Mouse (Mus musculus): ENCODE results near the gene Swsap1.
A peak's percentile ranks its signal among the peaks of the same experiment; 100 is the strongest.

Gene Swsap1

DNA sequence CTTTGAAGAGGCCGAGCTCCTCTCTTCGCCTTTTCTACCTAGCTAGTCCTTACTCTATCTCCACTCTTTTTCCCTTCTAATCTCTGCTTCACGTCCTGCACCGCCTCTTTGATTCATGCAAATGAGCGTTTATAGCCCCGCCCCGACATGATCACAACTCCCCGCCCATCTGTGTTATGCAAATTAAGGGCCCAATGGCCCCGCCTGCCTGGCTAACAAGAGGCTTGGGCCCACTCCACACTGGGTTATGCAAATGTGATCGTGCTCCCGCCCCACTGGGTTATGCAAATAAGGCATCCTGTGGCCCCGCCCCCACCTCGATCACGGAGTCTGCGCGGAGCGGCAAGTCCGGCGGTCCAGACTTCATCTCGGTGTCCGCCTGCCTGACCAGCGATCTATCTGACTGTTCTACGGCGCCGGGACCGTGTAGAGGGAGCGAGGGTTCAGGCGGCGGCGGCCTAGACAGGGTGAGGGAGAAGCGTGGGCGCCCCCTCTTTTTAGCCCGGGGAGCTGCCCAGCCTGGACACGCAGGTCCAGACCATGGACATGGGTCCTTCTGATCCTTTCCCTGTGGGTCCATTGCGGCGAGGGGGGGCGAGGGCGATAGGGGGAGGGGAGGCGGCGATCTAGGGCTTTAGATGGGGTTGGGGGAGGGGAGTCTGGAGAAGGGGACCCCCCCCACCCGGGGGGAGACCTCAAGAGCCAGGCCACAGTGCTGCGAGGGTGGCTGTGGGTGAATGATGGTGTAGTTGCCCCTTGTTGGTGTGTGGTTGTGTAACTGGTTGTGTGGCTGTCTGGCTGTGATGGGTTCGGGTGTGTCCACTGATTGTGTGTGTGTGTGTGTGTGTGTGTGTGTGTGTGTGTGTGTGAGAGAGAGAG, 18.6 kb upstream of the Swsap1 start, which contains the start of gene Plppr2:
TSS of gene Plppr2 (plus strand) at position 342 of the 879 bp plus-strand sequence.
- peak; percentile 99 for DNase-seq

GRCm38 (mm10) chr9:21937711-21938175, 17.8 kb upstream of the Swsap1 start:
- no peak for DNase-seq

DNA sequence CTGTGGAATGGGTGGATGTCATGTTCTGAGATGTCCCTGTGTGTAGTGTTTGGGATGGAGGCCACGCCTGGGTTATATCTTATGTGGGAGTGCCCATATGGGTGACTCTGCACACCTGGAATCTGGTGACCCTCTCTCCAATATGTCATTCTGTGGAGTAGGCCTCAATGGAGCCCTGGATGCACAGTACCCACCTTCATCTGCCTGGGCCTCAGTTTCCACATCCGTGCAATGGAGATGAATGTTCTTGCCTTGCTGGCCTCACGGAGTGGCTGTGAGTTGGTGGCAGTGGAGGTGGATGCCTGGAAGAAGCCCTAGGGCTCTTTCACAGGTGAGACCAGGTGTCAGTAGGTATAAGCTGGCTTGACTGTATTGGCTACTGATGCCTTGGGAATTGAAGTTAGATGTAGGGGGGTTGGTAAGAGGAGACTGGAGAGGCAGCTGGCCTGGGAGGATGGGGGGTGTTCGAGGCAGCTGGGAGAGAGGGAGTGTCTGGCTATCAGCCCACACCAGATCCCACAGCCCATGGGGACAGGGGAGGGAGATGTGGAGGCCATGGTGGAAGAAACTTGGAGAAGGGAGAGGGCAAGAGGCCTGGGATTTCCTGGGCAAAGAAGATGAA, 17.2 kb upstream of the Swsap1 start:
- no peak for DNase-seq

GRCm38 (mm10) chr9:21943046-21943445, 12.5 kb upstream of the Swsap1 start:
- DNase-seq: no peak

DNA sequence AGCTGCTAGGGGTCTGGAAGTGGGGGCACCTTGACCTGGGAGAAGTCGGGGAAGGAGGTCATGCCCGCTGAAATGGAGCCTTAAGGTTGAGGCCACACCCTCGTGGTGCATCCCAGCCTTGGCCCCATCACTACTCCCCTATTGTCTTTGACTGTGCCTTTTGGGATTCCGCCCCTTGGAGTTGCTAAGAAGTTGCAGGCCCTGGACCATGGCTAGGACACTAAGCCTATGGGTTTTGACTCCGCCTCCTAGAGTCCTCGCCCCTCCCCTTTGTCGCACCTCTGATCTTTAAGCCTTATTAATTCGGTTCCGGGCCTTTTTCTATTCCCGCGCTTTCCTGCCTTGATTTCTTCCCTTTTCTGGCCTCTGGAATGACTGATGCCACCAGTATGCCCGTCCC, 11.9 kb upstream of the Swsap1 start:
- no peak for DNase-seq

GRCm38 (mm10) chr9:21944267-21944666, 11.3 kb upstream of the Swsap1 start:
- no peak for DNase-seq

- no peak for DNase-seq
Observed at GRCm38 (mm10) chr9:21947540-21948130, 7.9 kb upstream of the Swsap1 start.

DNA sequence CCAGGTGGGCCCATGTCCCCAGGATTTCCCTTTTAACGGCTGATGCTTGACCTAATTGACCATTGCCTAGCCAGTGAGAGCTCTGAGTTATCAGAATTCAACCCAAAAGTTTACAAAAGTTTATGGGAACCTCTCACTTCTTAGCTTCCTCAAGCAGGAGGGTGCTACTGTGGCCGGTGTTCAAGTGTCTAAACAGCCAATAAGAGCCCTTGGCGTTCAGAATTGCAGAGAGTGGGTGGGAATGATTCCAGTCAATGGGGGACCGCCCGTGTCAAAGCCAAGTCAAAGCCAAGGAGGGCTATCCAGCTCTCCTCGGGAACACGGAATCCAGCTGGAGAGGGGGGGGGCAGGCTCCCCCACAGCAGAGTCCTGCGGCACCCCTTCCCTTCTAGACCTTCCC, 7.4 kb upstream of the Swsap1 start:
- DNase-seq: no peak

GRCm38 (mm10) chr9:21948790-21949189, 6.8 kb upstream of the Swsap1 start:
- no peak for DNase-seq

DNA sequence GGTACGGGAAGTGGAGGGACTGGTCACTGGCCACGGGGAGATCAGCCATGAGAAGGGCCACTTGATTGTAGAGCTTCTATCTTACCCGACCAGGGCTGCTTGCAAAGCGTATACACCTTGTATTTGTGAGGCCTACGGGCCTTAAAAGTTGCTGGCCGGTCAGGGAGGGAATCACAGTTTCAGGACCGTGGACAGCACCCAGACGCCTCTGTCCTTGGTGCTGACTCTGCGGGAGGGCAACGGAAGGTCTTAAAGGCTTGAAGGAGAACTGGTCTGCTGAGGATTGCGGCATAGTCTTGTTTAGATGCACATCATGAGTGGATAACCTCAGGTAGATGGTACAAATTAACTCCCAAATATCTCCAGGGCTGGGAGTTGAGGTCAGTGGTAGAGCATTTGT, 5.2 kb upstream of the Swsap1 start:
- no peak for DNase-seq

GRCm38 (mm10) chr9:21951977-21952376, 3.6 kb upstream of the Swsap1 start:
- DNase-seq: no peak

DNA sequence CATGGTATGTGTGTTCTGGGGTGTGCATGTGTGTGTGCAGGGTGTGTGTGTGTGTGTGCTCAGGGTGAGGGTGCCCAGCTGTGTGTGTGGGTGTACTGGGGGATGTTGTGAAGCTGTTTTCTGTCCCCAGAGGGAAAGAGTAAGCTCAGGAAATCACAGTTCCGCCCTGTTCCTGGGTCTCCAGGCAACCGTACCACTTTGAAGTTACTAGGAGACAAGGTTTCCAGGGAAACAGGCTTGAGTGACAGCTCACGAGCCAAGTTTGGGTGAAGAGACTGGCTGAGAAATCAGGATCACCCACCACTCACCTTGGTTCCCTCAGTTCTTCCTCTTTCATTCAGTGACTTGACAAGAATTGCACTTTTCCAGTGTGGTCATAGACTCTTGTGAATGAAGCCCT, 2.0 kb upstream of the Swsap1 start:
- no peak for DNase-seq

DNA sequence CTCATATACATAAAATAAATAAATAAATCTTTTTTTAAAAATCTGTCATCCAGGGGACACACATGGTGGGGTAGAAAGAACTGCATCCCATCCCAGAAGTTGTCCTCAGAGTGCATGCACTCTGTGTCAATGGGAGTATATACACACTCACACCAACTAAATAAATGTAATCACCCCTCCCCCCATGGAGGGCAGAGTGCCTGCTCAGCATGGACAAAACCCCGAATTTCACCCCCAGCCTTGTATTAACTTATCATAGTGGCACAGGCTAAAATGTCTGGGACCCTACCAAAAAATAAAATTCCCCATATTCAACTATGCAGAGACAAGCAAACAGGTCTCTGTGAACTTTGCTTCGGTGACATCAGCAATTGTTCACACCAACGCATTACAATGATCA, 920 bp upstream of the Swsap1 start:
- DNase-seq: no peak

DNA sequence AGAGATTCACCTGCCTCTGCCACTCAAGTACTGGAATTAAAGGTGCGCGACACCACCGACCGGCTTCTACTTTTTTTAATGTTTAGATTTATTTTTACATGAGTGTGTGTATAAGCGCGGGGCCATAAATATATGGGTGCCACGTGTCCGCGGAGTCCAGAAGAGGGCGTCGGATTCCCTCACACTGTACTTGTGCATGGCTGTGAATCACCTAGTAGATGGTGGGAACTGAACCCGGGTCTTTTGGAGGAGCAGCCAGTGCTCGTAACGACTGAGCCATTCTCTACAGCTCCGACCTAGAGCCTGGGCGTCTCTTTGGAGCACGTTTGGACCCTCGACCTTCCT, 358 bp upstream of the Swsap1 start:
- DNase-seq: no peak

DNA sequence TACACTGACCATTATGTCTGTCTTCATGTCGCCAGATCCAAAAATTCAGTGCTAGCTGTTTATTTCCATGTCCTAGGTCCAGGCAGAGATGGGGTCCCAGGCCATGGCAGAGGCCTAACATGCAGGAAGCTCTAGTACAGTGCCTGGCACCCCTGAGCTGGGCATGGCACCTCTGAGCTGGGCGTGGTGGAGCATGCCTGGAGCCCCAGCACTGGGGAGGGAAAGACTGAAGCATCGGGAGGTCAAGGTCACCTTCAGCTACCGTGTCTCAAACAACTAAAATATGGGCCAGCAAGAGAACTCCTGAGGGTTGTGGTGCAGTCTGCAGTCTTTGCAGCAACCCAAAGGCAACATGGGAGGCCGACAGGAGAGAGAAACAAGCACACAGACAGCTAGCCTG, 2.8 kb downstream of the Swsap1 start:
- DNase-seq: no peak

- no peak for DNase-seq
Observed at GRCm38 (mm10) chr9:21959244-21959643, 3.7 kb downstream of the Swsap1 start.

DNA sequence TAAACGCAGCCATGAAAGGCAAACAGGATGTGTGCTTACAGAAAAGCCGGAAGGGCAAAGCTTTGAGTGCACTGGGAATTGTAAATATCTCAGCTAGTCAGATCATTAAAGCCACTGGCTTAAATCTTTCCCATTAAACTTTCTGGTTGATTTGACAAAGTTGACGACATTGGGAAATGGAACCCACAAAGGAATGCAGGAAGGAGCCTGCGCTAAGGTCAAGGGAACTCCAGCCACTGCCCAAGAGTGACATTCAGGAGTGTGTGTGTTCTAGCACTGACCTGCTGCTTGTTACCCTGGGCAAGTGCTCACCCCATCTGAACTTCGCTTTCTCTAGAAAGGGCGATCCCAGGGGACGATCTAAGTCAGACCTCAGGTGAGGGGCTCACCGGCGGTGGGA, 4.6 kb downstream of the Swsap1 start:
- no peak for DNase-seq

GRCm38 (mm10) chr9:21960558-21961208, 5.1 kb downstream of the Swsap1 start:
- peak; percentile 41 for DNase-seq

DNA sequence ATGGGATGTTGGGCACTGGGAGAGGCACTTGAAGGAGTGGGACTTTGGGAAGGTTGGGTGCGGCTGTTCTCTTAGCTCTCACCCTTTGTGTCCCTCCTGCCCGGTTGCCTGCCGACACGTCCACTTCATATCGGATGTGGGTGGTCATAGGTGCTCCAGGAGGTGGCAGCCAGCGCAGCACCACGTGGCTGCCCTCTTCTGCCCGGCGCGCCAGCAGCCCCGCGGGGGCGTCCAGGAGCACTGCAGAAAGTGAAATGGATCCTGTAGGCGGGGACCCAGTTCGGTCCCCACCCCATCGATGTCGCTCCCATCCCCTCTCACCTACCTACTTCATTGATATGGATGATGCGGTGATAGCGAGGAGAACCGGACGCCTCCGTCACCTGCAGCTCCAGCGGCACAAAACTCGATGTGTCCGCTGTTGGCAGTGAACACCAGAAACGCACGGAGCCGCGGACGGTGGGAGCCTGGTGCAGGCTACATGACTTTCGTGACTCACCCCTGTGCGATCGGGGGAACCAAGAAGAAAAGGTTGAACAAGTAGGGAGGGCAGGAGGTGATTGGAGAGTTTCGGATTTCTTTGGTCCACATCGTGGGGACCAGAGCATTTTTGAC, 5.9 kb downstream of the Swsap1 start:
- DNase-seq: no peak

GRCm38 (mm10) chr9:21962010-21962409, 6.5 kb downstream of the Swsap1 start:
- DNase-seq: no peak

- peak; percentile 56 for DNase-seq
Observed at GRCm38 (mm10) chr9:21962416-21963059, 7.0 kb downstream of the Swsap1 start.

- DNase-seq: no peak
Observed at GRCm38 (mm10) chr9:21963417-21963816, 7.9 kb downstream of the Swsap1 start, which contains the start of gene Epor. TSS of gene Epor (minus strand) at chr9:21963506.

Measured in cerebellum, adult 8-10 months (tissue).